Mouse (Mus musculus): ENCODE measurements around the gene AC140267.1. TPM values are rescaled to one million over a fixed set of nuclear protein-coding genes. Genes with fewer than 3 reads are reported as not detected.
A peak's percentile ranks its signal among the peaks of the same experiment; 100 is the strongest.

AC140267.1 gene
- polyA plus RNA-seq, 1 experiment = not detected

DNA sequence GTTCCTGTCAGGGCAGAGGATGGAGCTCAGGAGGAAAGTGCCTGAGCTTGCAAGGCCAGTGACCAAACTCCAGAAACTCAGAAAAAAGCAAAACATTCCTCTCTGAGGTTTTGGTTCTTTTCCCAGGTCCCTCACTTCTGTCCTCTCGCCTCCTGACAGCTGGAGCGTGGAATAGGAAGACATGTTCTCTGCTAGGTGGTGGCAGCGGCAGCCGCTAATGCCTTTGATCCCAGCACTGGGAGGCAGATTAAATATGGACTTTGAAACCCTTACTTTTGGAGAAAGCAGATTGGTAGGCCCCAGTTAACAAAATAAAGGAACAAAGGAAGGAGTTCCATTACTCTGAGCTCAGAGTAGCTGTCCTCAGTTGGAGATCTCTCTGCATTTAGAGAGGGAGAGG lies 27.2 kb upstream of the AC140267.1 start:
- WGBS = 44% methylated on average over 4 of the region's 4 CpGs
- H3K4me3 ChIP-seq (replicated peaks; ENCODE audit: extremely low read depth, low read depth, low read length) = no peak overlapping the region
- no peaks in the 10 kb centered on the region for H3K4me1 ChIP-seq (ENCODE audit: control insufficient read depth, insufficient read depth, low read length)
- DNase-seq = no peak
- TF ChIP-seq POLR2A (IDR thresholded peaks at IDR 0.05; ENCODE audit: borderline replicate concordance, extremely low read depth, low read depth, low read length) (no peak), CTCF (IDR thresholded peaks at IDR 0.05; ENCODE audit: insufficient read depth, low read length) (no peak)

DNA sequence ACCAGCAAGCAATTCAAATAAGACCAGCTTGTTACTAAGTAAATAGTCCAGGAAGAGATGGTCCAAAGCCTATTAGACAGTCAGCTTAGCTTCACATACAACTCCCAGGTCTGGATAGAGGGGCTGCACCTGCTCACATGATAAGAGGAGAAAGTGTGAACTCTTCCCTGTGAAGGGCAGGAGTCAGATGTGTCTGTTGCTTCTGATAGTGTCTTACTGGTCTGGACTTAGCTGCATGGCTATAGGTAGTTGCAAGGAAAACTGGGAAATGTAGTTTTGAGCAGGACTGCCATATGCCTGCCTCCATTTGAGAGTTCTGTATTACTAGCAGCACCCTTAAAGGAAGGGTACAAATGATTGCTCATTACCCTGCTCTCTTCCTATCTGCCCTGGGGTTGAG lies 21.9 kb upstream of the AC140267.1 start:
- no peak for DNase-seq
- H3K4me1 ChIP-seq (ENCODE audit: control insufficient read depth, insufficient read depth, low read length) = no peaks in the 10 kb centered on the region
- TF ChIP-seq POLR2A (IDR thresholded peaks at IDR 0.05; ENCODE audit: borderline replicate concordance, extremely low read depth, low read depth, low read length) (no peak), CTCF (IDR thresholded peaks at IDR 0.05; ENCODE audit: insufficient read depth, low read length) (no peak)
- no peak overlapping the region for H3K4me3 ChIP-seq (replicated peaks; ENCODE audit: extremely low read depth, low read depth, low read length)

- Histone ChIP-seq H3K4me3 (replicated peaks; ENCODE audit: extremely low read depth, low read depth, low read length) (no peak overlapping the region), H3K4me1 (ENCODE audit: control insufficient read depth, insufficient read depth, low read length) (peaks cover 8% of the 10 kb centered on the region; the same call in 1 of the 2 replicates)
- WGBS = 18% methylated on average over 10 of the region's 10 CpGs
- TF ChIP-seq CTCF (IDR thresholded peaks at IDR 0.05; ENCODE audit: insufficient read depth, low read length) (peak; percentile 67), POLR2A (IDR thresholded peaks at IDR 0.05; ENCODE audit: borderline replicate concordance, extremely low read depth, low read depth, low read length) (no peak)
- DNase-seq = peak; percentile 13
Observed at GRCm38 (mm10) chr15:80215716-80216479, 19.7 kb upstream of the AC140267.1 start.

GRCm38 (mm10) chr15:80216480-80216820 lies 19.2 kb upstream of the AC140267.1 start:
- no peak for DNase-seq
- TF ChIP-seq POLR2A (IDR thresholded peaks at IDR 0.05; ENCODE audit: borderline replicate concordance, extremely low read depth, low read depth, low read length) (no peak), CTCF (IDR thresholded peaks at IDR 0.05; ENCODE audit: insufficient read depth, low read length) (no peak)
- Histone ChIP-seq H3K4me3 (replicated peaks; ENCODE audit: extremely low read depth, low read depth, low read length) (no peak overlapping the region), H3K4me1 (ENCODE audit: control insufficient read depth, insufficient read depth, low read length) (peaks cover 8% of the 10 kb centered on the region; the same call in 1 of the 2 replicates)
- WGBS = 48% methylated on average over 9 of the region's 9 CpGs

DNA sequence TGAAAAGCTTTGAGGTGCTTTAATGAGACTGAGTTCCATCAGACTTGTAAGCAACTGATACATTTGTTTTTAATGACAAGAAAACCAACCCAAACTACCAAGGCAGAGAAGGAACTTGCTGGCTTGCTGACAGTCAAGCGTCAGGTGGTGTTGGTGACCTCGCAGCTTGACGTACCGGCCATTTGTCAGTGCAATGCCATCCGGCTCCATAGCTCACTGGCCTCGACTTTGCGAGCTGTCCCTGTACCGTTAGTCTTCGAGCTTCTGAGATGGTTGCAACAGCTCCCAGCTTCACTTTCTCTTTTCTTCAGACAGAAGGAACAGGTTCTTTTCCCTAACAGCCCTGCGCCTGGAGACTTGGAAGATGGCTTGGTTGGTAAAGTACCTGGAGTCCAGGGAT lies 18.2 kb upstream of the AC140267.1 start:
- TF ChIP-seq CTCF (IDR thresholded peaks at IDR 0.05; ENCODE audit: insufficient read depth, low read length) = no peak
- no peak for TF ChIP-seq POLR2A (IDR thresholded peaks at IDR 0.05; ENCODE audit: borderline replicate concordance, extremely low read depth, low read depth, low read length)
- Histone ChIP-seq H3K4me3 (replicated peaks; ENCODE audit: extremely low read depth, low read depth, low read length) (no peak overlapping the region), H3K4me1 (ENCODE audit: control insufficient read depth, insufficient read depth, low read length) (peaks cover 8% of the 10 kb centered on the region; the same call in 1 of the 2 replicates)
- WGBS = 86% methylated on average over 10 of the region's 10 CpGs
- DNase-seq = no peak

GRCm38 (mm10) chr15:80219211-80219610 lies 16.4 kb upstream of the AC140267.1 start:
- Histone ChIP-seq H3K4me3 (replicated peaks; ENCODE audit: extremely low read depth, low read depth, low read length) (no peak overlapping the region), H3K4me1 (ENCODE audit: control insufficient read depth, insufficient read depth, low read length) (peaks cover 8% of the 10 kb centered on the region; the same call in 1 of the 2 replicates)
- DNase-seq = no peak
- 10% methylated on average over 14 of the region's 14 CpGs for WGBS
- no peak for TF ChIP-seq CTCF (IDR thresholded peaks at IDR 0.05; ENCODE audit: insufficient read depth, low read length)

DNA sequence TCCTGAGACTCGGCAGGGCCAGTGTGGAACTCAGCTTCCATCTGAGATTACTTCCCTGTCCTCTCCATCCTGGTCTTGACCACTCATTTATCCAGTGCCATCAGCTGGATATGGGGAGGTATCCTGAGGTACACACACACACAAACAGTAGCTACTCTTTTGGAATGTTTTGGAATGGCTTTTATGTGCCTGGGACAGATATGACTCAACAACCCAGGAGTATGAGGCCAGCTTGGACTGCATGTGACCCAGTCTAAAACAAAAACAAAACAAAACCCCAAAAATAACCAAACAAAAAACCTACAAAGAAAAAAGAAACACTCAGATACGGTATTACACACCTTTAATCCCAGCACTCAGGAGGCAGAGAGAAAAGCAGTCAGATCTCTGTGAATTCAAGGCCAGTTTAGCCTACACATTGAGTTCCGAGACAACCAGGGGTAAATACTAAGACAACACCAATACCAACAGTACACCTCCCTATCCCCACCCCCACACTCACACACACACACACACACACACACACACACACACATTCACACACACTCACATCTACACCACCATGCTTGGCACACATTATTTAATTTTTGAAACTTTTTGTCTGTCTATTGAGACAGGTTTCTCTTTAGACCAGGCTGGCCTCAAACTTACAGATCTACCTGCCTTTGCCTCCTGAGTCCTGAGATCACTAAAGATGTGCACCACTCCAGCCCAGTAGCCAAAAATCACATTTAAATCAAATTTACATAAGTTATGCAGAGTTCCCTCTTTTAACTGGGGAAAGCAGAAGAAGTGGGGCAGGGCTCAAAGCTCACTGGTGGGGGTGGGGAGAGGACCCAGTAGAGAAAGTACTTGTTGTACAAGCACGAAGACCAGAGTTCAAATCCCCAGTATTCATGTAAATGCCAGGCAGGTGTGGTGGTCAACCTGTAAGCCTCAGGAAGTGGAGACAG lies 15.7 kb upstream of the AC140267.1 start:
- no peak for DNase-seq
- Histone ChIP-seq H3K4me1 (ENCODE audit: control insufficient read depth, insufficient read depth, low read length) (peaks cover 8% of the 10 kb centered on the region; the same call in 1 of the 2 replicates), H3K4me3 (replicated peaks; ENCODE audit: extremely low read depth, low read depth, low read length) (no peak overlapping the region)
- TF ChIP-seq CTCF (IDR thresholded peaks at IDR 0.05; ENCODE audit: insufficient read depth, low read length) = no peak
- no peak for TF ChIP-seq POLR2A (IDR thresholded peaks at IDR 0.05; ENCODE audit: borderline replicate concordance, extremely low read depth, low read depth, low read length)
- WGBS = 46% methylated on average over 4 of the region's 4 CpGs

DNA sequence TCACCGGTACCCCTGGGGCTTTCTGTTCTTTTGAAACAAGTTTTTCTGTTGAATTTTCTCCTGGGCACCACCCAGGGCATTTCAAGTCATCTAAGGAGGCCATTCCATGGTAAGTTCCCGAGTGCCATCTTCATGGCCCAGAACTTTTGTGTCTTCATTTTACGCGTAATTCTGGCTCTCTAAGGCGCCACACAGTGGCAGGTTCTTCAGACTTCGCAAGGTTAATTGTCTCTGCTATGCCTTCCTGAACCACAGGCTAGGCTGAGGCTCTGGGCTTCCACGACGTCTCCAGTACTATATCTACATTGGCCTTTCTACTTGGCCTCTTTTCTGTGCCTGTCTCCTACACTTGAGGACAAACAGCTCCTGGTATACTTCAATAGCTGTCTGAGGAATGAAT lies 14.6 kb upstream of the AC140267.1 start:
- Histone ChIP-seq H3K4me3 (replicated peaks; ENCODE audit: extremely low read depth, low read depth, low read length) (no peak overlapping the region), H3K4me1 (ENCODE audit: control insufficient read depth, insufficient read depth, low read length) (peaks cover 8% of the 10 kb centered on the region; the same call in 1 of the 2 replicates)
- no peak for TF ChIP-seq CTCF (IDR thresholded peaks at IDR 0.05; ENCODE audit: insufficient read depth, low read length)
- no peak for DNase-seq
- WGBS = 65% methylated on average over 8 of the region's 8 CpGs

GRCm38 (mm10) chr15:80223751-80224150 lies 11.9 kb upstream of the AC140267.1 start:
- WGBS = 86% methylated on average over 7 of the region's 7 CpGs
- no peak overlapping the region for H3K4me3 ChIP-seq (replicated peaks; ENCODE audit: extremely low read depth, low read depth, low read length)
- TF ChIP-seq POLR2A (IDR thresholded peaks at IDR 0.05; ENCODE audit: borderline replicate concordance, extremely low read depth, low read depth, low read length) = no peak
- TF ChIP-seq CTCF (IDR thresholded peaks at IDR 0.05; ENCODE audit: insufficient read depth, low read length) = no peak
- no peak for DNase-seq
- H3K4me1 ChIP-seq (ENCODE audit: control insufficient read depth, insufficient read depth, low read length) = peaks cover 8% of the 10 kb centered on the region; the same call in 1 of the 2 replicates
